Mouse (Mus musculus): ENCODE results near the gene Sesn1. TPM values are rescaled to one million over a fixed set of nuclear protein-coding genes. Genes with fewer than 3 reads are reported as not detected.
A peak's percentile ranks its signal among the peaks of the same experiment; 100 is the strongest.

Sesn1 gene
- polyA plus RNA-seq, 1 experiment from 2014 or later: 31.7 TPM

DNA sequence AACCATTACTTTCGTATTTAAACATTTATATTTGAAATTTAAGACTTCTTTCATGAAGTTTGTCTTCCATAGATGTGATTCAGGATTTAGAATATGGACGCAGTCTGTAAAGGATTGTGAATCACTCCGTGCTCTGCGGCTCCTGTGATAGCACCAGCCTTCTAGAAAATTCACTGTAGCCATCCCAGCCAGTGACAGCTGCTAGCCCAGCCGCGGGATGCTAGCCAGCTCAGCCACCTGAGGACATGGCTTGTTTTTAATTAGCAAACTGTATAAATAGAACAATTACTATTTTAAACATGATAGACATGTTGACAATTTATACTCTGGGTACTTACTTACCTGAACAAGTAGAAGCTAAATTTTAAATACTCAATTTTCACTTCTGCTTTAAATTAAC is 92.1 kb downstream of the Sesn1 start:
- H3K4me3 ChIP-seq (replicated peaks): no peak overlapping the region
- no peak overlapping the region for H3K9ac ChIP-seq
- no peak overlapping the region for H3K4me2 ChIP-seq (replicated peaks)
- H3K36me3 ChIP-seq: peaks cover 12% of the 10 kb centered on the region; the same call in 1 of the 2 replicates
- H3K27me3 ChIP-seq (replicated peaks): no peaks in the 10 kb centered on the region
- no peak overlapping the region for H3K27ac ChIP-seq
- no peak for ATAC-seq
- no peaks in the 10 kb centered on the region for H3K9me3 ChIP-seq
- WGBS: 94% methylated on average over 6 of the region's 6 CpGs
- H3K4me1 ChIP-seq (replicated peaks): no peaks in the 10 kb centered on the region

DNA sequence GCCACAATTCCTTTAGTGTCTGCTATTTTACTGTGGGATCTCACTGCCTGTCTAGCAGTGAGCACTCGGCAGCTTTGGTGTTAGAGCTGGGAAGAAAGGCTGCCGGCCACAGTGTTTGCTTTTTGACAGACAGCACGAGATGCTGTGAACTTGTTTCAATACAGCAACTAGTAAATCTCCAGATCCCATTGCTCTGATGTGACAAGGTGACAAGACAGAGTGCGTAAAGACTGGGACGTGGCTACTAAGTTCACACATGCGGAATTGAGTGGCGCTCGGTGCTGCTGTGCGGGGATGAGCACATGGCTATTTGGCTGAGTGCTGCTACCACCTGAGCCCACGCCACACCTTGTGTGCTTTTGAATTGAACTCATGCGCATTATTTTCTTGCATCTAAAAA is 97.7 kb downstream of the Sesn1 start:
- Histone ChIP-seq H3K4me3 (replicated peaks) (no peak overlapping the region), H3K4me1 (replicated peaks) (0 out of 2 replicates have a peak, but pooled peaks cover 4% of the 10 kb centered on the region), H3K36me3 (peaks cover 9% of the 10 kb centered on the region; the same call in 1 of the 2 replicates), H3K4me2 (replicated peaks) (no peak overlapping the region), H3K9ac (no peak overlapping the region), H3K9me3 (no peaks in the 10 kb centered on the region), H3K27ac (no peak overlapping the region), H3K27me3 (replicated peaks) (no peaks in the 10 kb centered on the region)
- WGBS: 83% methylated on average over 11 of the region's 11 CpGs
- ATAC-seq: no peak

DNA sequence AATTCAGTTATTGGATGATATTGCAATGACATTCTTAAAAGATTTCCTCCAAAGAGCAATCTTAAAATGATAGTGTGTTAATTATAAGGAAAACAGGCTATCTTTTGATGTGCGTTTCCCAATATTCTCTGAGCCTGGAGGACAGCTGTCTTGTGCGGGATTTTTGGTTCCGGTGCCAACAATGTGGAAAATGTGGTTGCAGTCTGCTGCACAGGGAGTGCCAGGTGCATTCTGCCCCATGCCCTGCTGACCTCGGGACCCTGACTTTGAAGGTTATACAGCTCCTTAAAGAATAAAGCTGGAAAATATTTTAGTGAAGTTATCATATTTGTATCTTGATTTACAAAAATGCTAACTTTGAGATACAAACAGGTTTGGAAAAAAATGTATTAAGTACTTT is 98.2 kb downstream of the Sesn1 start:
- ATAC-seq: no peak
- Histone ChIP-seq H3K4me3 (replicated peaks) (no peak overlapping the region), H3K36me3 (peaks cover 9% of the 10 kb centered on the region; the same call in 1 of the 2 replicates), H3K27me3 (replicated peaks) (no peaks in the 10 kb centered on the region), H3K27ac (no peak overlapping the region), H3K9me3 (no peaks in the 10 kb centered on the region), H3K4me1 (replicated peaks) (0 out of 2 replicates have a peak, but pooled peaks cover 4% of the 10 kb centered on the region), H3K4me2 (replicated peaks) (no peak overlapping the region), H3K9ac (no peak overlapping the region)
- 88% methylated on average over 4 of the region's 4 CpGs for WGBS

DNA sequence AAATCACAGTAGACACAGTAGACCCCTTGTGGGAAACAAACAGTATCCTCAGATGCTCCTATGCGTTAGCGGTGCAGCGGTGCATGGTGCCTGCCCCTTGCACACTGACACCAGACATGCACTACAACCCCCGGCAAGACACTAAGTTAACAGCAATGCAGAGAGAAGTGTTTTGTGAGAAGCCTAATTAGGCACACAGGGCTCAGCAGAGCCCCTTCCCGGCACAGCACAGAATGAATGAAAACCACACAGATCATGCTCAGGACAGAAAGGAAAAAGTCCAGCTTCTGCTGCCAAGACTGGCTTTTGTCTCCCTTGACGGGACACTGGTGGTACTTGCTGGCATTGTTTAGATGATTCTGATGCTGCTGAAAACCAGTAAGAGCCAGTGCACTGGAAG is 99.2 kb downstream of the Sesn1 start:
- no peak for ATAC-seq
- Histone ChIP-seq H3K4me1 (replicated peaks) (0 out of 2 replicates have a peak, but pooled peaks cover 4% of the 10 kb centered on the region), H3K4me3 (replicated peaks) (no peak overlapping the region), H3K36me3 (peaks cover 9% of the 10 kb centered on the region; the same call in 1 of the 2 replicates), H3K9ac (no peak overlapping the region), H3K9me3 (no peaks in the 10 kb centered on the region), H3K4me2 (replicated peaks) (no peak overlapping the region), H3K27ac (no peak overlapping the region), H3K27me3 (replicated peaks) (no peaks in the 10 kb centered on the region)
- 75% methylated on average over 6 of the region's 6 CpGs for WGBS

DNA sequence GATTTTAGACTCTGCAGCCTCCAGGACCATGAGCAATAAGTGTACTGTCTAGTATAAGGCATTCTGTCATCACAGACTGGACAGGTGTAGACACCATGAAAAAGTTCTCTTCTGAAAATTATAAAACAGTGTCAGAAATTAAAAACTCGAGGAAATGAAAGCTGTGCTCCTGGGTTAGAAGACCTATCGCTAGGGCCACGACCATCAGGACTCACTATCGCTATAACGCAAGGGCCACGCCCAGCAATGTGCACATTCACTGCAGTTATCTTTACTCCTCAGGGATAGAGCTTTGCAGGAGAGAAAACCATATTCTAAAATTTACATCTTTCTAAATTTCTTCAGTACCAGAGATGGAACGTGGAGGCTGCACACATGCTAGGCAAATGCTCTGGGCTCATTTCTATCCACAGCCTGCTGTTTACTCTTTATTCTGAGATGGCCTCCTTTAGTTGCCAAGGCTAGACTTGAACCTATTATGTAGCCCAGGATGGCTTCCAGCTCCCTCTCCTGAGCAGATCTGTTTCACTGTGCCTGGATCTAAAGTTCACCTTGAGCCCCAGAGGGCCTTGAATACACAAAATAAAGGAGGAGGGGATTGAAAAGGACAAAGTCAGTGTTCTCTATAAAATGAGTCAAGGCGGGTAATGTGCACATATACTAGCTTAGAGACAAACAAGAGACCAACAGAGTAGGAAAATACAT is 102.7 kb downstream of the Sesn1 start:
- H3K27ac ChIP-seq: no peak overlapping the region

DNA sequence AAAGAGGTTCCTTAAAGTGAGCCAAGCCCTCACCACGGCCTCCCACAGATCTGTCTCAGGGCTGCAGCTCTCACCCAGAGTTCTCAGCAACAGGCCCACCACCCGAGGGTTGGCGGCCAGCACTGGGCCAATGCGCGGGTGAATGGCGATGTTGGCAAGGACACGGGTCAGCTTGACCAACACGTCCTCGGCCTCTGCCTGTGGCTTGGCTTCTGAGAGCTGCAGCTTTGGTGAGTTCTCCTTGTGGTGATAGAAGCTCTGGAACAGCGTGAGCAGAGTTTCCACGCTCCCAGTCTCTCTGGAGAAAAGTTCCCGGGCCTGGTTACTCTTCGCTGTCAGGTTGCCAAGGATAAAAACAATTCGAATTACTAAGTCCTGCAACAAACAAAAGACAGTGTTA is 117.0 kb downstream of the Sesn1 start:
- Histone ChIP-seq H3K4me1 (replicated peaks) (no peaks in the 10 kb centered on the region), H3K9ac (no peak overlapping the region), H3K9me3 (no peaks in the 10 kb centered on the region), H3K36me3 (no peaks in the 10 kb centered on the region), H3K4me2 (replicated peaks) (no peak overlapping the region), H3K27me3 (replicated peaks) (no peaks in the 10 kb centered on the region), H3K4me3 (replicated peaks) (no peak overlapping the region), H3K27ac (no peak overlapping the region)
- 90% methylated on average over 14 of the region's 14 CpGs for WGBS
- no peak for ATAC-seq

More for the DNA sequence above, 102.7 kb downstream of the Sesn1 start:
- no peaks in the 10 kb centered on the region for H3K27me3 ChIP-seq (replicated peaks)
- H3K9ac ChIP-seq: no peak overlapping the region
- 0 out of 2 replicates have a peak, but pooled peaks have one; percentile 53 for ATAC-seq
- H3K4me1 ChIP-seq (replicated peaks): 0 out of 2 replicates have a peak, but pooled peaks cover 4% of the 10 kb centered on the region
- H3K9me3 ChIP-seq: no peaks in the 10 kb centered on the region
- no peak overlapping the region for H3K4me3 ChIP-seq (replicated peaks)
- 82% methylated on average over 8 of the region's 8 CpGs for WGBS
- H3K4me2 ChIP-seq (replicated peaks): no peak overlapping the region
- 0 out of 2 replicates have a peak, but pooled peaks cover 2% of the 10 kb centered on the region for H3K36me3 ChIP-seq

DNA sequence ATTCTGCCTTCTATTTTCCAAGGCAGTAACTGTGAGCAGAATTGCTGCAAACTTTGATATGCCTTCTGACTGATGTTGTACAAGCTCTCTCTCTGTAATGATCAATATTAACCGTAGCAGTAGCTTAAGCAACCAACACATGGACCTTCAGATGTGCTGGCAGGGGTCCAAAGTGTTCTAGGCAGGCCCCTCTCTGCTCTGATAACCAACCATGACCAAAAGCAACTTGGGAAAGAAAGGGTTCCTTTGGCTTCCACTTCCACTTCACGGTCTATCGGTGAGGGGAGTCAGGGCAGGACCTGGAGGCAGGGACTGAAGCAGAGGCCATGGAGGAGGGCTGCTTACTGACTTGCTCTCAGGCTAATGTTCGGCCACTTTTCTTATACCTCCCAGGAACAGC is 121.2 kb downstream of the Sesn1 start:
- Histone ChIP-seq H3K27me3 (replicated peaks) (no peaks in the 10 kb centered on the region), H3K36me3 (no peaks in the 10 kb centered on the region), H3K9ac (no peak overlapping the region), H3K4me1 (replicated peaks) (peaks cover 11% of the 10 kb centered on the region; the same call in 1 of the 2 replicates), H3K9me3 (no peaks in the 10 kb centered on the region), H3K27ac (no peak overlapping the region), H3K4me2 (replicated peaks) (no peak overlapping the region), H3K4me3 (replicated peaks) (no peak overlapping the region)
- WGBS: 72% methylated on average over 4 of the region's 4 CpGs
- ATAC-seq: no peak

DNA sequence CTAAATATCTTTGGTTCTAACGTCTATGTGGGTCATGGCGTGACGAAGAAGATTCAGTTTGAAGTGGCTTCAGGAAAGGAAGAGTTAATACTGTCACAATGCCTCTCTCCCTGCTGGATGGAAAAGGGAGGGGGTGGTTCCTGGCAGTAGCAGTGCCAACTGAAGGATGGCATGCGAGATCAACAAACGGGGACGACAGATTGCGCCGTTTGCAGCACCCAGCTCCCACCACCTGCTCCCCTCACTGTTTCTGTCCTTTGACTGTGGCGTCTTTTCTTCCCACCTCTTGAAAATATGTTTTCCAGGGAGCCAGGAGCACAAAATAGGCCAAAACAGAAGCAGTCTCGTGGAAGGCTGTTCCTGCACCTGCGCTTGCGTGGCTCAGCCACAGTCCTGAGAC is 122.2 kb downstream of the Sesn1 start:
- H3K27me3 ChIP-seq (replicated peaks): no peaks in the 10 kb centered on the region
- H3K9me3 ChIP-seq: no peaks in the 10 kb centered on the region
- no peaks in the 10 kb centered on the region for H3K36me3 ChIP-seq
- no peak overlapping the region for H3K9ac ChIP-seq
- H3K4me1 ChIP-seq (replicated peaks): peaks cover 13% of the 10 kb centered on the region
- H3K27ac ChIP-seq: no peak overlapping the region
- no peak overlapping the region for H3K4me3 ChIP-seq (replicated peaks)
- no peak overlapping the region for H3K4me2 ChIP-seq (replicated peaks)
- 78% methylated on average over 12 of the region's 12 CpGs for WGBS
- no peak for ATAC-seq

DNA sequence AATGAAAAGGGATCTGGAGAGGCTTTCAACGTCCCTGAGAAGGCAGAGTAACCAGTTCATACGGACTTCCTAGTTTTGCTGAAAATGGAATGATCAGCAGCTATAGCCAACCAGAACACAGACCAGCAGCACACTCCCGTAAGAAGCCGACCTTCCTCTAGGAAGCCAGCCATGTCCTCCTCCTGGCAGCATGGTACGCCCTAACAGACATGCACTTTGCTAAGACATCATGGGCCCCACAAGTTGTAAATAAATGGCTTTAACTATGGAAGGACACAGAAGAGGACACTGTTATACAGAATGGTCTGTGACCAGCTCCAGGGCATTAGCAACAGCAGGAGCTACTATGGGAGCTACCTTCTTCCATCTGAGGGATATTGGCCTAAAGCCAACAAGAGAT is 123.2 kb downstream of the Sesn1 start:
- Histone ChIP-seq H3K9ac (no peak overlapping the region), H3K4me3 (replicated peaks) (no peak overlapping the region), H3K27ac (no peak overlapping the region), H3K4me2 (replicated peaks) (no peak overlapping the region), H3K36me3 (no peaks in the 10 kb centered on the region), H3K27me3 (replicated peaks) (no peaks in the 10 kb centered on the region), H3K9me3 (no peaks in the 10 kb centered on the region), H3K4me1 (replicated peaks) (peaks cover 13% of the 10 kb centered on the region)
- WGBS: 81% methylated on average over 5 of the region's 5 CpGs
- ATAC-seq: no peak

DNA sequence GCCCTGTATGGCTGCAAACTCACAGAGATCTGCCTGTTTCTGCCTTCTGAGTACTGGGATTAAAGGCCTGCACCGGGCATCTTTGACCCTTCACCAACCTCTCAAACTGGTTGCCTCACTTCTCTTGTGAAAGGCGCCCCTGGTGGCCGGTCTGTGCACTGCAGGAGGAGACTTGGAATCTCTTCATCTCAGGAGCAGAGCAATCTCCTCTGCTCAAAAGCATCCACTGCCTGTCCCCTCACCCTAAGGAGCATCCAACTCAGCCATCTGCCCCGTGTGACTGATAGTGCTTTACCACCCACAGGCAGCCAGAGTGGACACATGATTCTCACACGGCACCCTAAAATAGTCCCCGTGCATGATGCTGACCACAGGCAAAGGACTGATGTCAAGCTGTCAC is 123.8 kb downstream of the Sesn1 start:
- Histone ChIP-seq H3K4me1 (replicated peaks) (peaks cover 13% of the 10 kb centered on the region), H3K36me3 (no peaks in the 10 kb centered on the region), H3K4me3 (replicated peaks) (no peak overlapping the region), H3K4me2 (replicated peaks) (no peak overlapping the region), H3K9ac (no peak overlapping the region), H3K9me3 (no peaks in the 10 kb centered on the region), H3K27ac (no peak overlapping the region), H3K27me3 (replicated peaks) (no peaks in the 10 kb centered on the region)
- no peak for ATAC-seq
- 50% methylated on average over 6 of the region's 6 CpGs for WGBS

DNA sequence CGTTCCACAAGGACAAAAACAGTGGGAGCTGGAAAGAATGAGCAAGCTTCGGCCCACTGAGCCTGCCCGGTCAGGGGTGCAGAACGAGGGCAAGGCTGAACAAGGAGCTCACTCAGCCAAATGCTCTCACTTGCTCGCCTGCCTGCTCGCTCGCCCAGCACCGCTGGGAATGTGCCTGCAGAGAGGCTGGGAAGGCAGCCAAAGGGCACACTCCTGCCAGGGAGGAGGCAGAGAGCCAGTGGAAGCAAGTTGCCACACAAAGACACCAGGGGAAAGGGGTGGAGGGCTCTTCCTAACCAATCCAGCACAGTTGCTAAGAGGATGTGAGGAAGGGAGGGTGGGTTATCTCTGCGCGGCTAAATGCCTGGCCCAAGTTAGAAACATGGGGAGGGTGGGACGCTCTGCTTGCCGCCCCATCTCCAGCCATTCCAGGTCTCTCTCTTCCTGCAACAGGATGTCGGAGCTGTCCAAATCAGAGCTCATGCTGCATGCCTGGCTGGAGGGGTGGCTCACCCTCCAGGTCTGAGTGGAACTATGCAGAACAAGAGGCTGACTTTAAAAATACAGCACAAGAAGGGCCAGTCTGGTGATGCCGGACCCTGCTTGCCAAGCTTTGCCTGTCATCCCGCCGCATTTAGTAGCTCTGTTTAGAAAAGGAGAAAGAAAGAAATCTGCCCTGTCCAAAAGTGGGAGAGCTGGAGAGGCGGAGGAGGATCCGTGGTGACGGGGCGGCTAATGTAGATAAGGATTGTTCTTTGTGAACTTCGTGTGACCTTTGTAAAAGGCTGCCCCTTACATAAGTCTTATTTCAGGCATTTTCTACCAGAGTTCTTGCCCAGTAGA is 125.1 kb downstream of the Sesn1 start:
- no peak overlapping the region for H3K4me3 ChIP-seq (replicated peaks)
- H3K27ac ChIP-seq: peak overlapping the region; percentile 62
- no peaks in the 10 kb centered on the region for H3K27me3 ChIP-seq (replicated peaks)
- peaks cover 13% of the 10 kb centered on the region for H3K4me1 ChIP-seq (replicated peaks)
- no peaks in the 10 kb centered on the region for H3K36me3 ChIP-seq
- H3K9ac ChIP-seq: no peak overlapping the region
- H3K4me2 ChIP-seq (replicated peaks): peak overlapping the region; percentile 29
- peak; percentile 79 for ATAC-seq
- no peaks in the 10 kb centered on the region for H3K9me3 ChIP-seq
- WGBS: 12% methylated on average over 21 of the region's 21 CpGs

DNA sequence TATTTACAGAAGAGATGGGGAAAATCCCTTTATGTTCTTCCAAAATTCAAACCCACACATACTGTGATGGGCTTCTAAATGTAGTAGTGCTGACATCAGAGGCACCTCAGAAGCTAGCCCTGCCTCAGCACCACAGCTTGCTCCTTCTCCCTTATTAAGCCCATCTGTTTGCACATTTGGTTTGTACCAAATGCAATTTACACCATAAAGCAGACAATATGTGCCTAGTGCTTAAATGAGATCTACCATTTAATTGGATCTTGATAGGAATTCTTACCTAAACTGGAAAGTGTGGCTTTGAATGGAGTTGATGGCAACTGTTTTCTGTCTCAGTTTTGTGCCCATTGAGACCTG is 125.7 kb downstream of the Sesn1 start:
- ATAC-seq: no peak
- no peak overlapping the region for H3K27ac ChIP-seq
- no peaks in the 10 kb centered on the region for H3K27me3 ChIP-seq (replicated peaks)
- H3K9me3 ChIP-seq: no peaks in the 10 kb centered on the region
- no peak overlapping the region for H3K9ac ChIP-seq
- no peaks in the 10 kb centered on the region for H3K36me3 ChIP-seq
- peak overlapping the region; percentile 29; the same call in 1 of the 2 replicates for H3K4me2 ChIP-seq (replicated peaks)
- peaks cover 13% of the 10 kb centered on the region for H3K4me1 ChIP-seq (replicated peaks)
- no peak overlapping the region for H3K4me3 ChIP-seq (replicated peaks)
